Mouse (Mus musculus) E14TG2a.4 (cell line): ENCODE measurements around the gene Mcm2.

ENCODE experiments used
- CTCF ChIP-seq: conservative IDR thresholded peaks from 2 replicates; pipeline ENCODE4 v1.5.1; 2014; ENCODE audit warnings: low read length
- NANOG ChIP-seq: IDR thresholded peaks from 2 replicates; pipeline ENCODE4 v1.6.1; 2014; ENCODE audit warnings: borderline replicate concordance, low read length, mixed read lengths

DNA sequence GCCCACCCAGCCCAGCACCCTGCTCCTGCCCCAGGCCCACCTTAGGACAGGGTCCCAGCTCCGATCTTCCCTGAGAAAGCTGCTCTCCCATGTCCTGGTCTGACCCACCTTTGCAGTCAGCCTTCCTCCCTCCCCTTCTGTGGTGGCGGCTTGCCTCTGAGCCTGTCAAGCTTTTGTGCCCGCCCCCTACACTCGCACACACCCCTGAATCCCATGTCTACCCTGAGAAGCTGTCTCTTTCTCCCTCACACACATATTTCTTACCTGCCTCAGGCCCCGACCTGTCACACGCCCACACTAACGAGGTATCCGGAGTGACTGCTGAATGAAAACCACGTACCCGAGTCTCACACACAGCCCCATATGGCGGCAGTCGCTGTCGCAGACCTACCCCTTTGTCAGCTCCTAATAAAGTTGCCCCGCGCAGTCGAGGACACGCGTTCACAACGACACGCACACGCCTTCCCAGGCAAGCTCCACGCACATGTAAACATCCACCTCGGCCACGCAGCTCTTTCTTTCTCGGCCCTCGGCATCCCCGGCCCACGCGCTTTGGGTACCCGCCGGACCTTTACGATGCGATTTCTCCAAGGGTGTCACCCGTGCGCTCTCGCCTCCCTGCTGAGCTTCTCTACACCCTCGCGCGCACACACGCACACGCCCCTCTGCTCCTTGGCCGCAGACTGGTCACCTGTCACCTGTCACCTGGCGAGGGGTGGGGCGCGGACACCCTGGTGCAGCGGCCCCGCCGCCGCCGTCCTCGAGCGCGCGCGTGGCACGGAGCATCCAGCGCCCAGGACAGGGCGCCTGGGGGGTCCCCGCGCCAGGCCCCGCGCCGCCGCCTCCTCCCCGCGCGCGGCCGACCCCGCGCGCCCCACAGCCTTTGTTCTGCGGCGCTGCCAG, 24.4 kb downstream of the Mcm2 start:
- no peak for TF ChIP-seq CTCF
- TF ChIP-seq NANOG: no peak
